Mouse (Mus musculus) myocyte (in vitro differentiated cells): ENCODE measurements around the gene Ybx2.
"Not testable (repeated sequence)": the region's sequence is repeated elsewhere in the genome, so short reads cannot be mapped to it uniquely, and the experiment has no call there.

ENCODE experiments used
- E2F4 ChIP-seq: IDR thresholded peaks from one replicate; pipeline ENCODE4 v1.6.1; 2011; ENCODE audit warnings: mild to moderate bottlenecking, control low read depth, moderate library complexity; ENCODE audit not compliant: insufficient read depth
- MAX ChIP-seq: IDR thresholded peaks from one replicate; pipeline ENCODE4 v1.6.1; 2011; ENCODE audit warnings: low read depth, mild to moderate bottlenecking, control low read depth
- MYOD1 ChIP-seq, 3 experiments: IDR thresholded peaks; one replicate each; pipeline ENCODE4 v1.6.1; 2011; ENCODE audit warnings: control low read depth in 2 of 3, low read depth in 2 of 3, mild to moderate bottlenecking in 2 of 3, moderate library complexity in 1 of 3; ENCODE audit not compliant: insufficient read length in 2 of 3, control insufficient read depth in 1 of 3
- POLR2A ChIP-seq: IDR thresholded peaks from one replicate; pipeline ENCODE4 v1.6.1; 2011; ENCODE audit warnings: low read depth, mild to moderate bottlenecking, control low read depth, moderate library complexity; ENCODE audit not compliant: insufficient read length
- POLR2AphosphoS2 ChIP-seq: IDR thresholded peaks from one replicate; pipeline ENCODE4 v1.6.1; 2011; ENCODE audit warnings: low read depth, control low read depth; ENCODE audit not compliant: insufficient read length
- USF1 ChIP-seq: IDR thresholded peaks from one replicate; pipeline ENCODE4 v1.6.1; 2011; ENCODE audit warnings: low read depth, mild to moderate bottlenecking, control low read depth, moderate library complexity

DNA sequence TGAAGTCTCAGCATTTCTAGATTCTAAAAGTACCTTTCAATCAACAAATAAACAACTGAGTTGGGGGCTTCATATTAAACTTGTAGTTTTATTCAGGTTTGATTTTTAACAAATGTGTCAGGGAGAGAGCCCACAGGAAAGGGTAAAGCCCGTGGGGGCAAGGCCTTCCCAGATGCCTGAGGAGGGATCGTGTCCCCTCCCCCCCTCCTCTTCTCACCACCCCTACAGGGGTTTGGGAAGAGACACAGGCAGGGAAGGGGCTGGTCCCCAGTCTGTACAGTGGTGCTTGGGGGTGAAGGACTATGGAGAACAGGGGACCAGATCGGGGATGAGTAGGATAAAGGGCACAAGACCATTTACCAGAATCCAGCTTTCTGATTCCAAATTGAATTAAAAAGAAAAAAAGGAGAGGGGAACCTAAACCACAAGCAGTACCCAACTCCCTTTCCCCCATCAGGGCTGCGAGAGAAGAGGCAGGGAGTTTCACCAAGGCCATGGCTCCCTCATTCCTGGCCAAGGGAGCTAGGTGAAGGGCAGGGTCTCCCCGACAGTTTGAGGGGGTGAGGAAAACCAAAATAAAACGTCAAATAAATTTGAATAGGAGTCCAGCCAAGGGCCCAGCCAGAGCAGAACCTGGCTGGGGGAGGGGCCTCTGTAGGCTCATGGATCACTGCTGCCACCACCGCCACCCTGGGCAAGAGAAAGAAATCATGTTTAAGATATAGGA is 18.8 kb upstream of the Ybx2 start:
- not testable (repeated sequence) for TF ChIP-seq USF1; MYOD1 (IDR thresholded peaks at IDR 0.05; ENCODE audit: control insufficient read depth in 1 of 3, insufficient read length in 2 of 3, low read depth in 2 of 3); MAX; POLR2A; E2F4; POLR2AphosphoS2
